Mouse (Mus musculus) heart, postnatal 0 days (tissue): ENCODE results near the gene Rab39.

Experiments
- CTCF ChIP-seq: IDR thresholded peaks from 2 replicates; pipeline ENCODE4 v1.5.1; 2016; ENCODE audit warnings: antibody characterized with exemption, control low read depth, low read depth
- EP300 ChIP-seq: IDR thresholded peaks from 2 replicates; pipeline ENCODE4 v1.6.1; 2016; ENCODE audit warnings: antibody characterized with exemption, low read depth

GRCm38 (mm10) chr9:53750899-53751298 is 44.9 kb upstream of the Rab39 start:
- TF ChIP-seq EP300 = no peak
- peak; percentile 20; the same call in 1 of the 2 replicates for TF ChIP-seq CTCF
